8 mouse cellular contexts compared by ENCODE assay signal in the genomic region with DNA sequence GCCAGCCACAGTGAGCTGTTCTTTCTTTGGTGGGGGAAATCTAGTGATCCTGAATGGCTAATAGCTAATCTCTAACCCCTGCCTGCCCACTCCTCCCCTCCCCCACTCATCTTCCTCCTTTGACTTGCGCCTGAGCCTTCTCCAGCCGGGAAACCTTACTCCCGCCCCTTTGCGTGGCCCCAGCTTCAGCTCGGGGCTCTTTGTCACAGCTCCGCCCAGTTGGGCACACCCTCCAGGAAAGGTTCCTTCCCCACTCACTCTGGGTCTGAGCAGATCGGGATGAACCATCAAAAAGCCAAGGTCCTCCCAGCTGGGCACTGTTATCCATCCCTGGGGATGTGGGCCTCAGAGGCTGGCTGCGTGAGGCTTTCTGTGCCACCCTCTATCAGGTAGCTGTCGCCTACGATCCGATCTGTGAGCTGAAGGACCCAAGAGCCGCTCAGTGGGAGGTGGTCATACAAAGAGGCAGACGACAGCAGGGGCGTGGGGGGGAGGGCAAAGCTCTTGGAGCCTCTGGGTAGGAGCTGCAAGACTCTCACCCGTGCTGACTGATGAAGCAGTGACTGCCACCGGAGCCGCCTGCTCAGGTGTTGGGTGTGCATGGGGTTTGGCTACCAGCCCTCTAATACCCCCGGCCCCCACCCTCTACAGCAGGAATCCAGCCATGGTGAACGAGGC. TPM values are rescaled to one million over a fixed set of nuclear protein-coding genes. Genes with fewer than 3 reads are reported as not detected.
DNase-seq lines count a peak whose midpoint lies in the region; ATAC-seq lines count a peak whose summit lies in the region.

No protein-coding gene starts in this region.

- H3K36me3 ChIP-seq in forebrain, embryonic 12.5 days (replicated peaks) = peaks cover 36% of the 10 kb centered on the region
- H3K36me3 ChIP-seq in midbrain, embryonic 10.5 days = peaks cover 51% of the 10 kb centered on the region
- H3K36me3 ChIP-seq in stomach, embryonic 16.5 days (ENCODE audit: control insufficient read depth, insufficient read depth, low read length) = peaks cover 9% of the 10 kb centered on the region; the same call in 1 of the 2 replicates

- no peaks in the 10 kb centered on the region for H3K9me3 ChIP-seq in forebrain, embryonic 12.5 days
- H3K9me3 ChIP-seq in midbrain, embryonic 10.5 days (replicated peaks) = no peaks in the 10 kb centered on the region
- H3K9me3 ChIP-seq in stomach, embryonic 16.5 days (replicated peaks; ENCODE audit: control insufficient read depth, low read length) = no peaks in the 10 kb centered on the region

- no peaks in the 10 kb centered on the region for H3K27me3 ChIP-seq in forebrain, embryonic 12.5 days
- H3K27me3 ChIP-seq in midbrain, embryonic 10.5 days (ENCODE audit: low read depth, poor library complexity, severe bottlenecking) = no peaks in the 10 kb centered on the region
- H3K27me3 ChIP-seq in stomach, embryonic 16.5 days (ENCODE audit: control insufficient read depth, insufficient read depth, low read length) = no peaks in the 10 kb centered on the region

- peak overlapping the region; percentile 83 for H3K27ac ChIP-seq in forebrain, embryonic 12.5 days
- peak overlapping the region; percentile 92 for H3K27ac ChIP-seq in midbrain, embryonic 10.5 days (replicated peaks)
- peak overlapping the region; percentile 91 for H3K27ac ChIP-seq in stomach, embryonic 16.5 days (ENCODE audit: low read length)

- peak overlapping the region; percentile 64 for H3K4me2 ChIP-seq in forebrain, embryonic 12.5 days
- H3K4me2 ChIP-seq in stomach, embryonic 16.5 days (ENCODE audit: low read depth, low read length) = peak overlapping the region; percentile 92

- H3K9ac ChIP-seq in forebrain, embryonic 12.5 days = peak overlapping the region; percentile 66
- H3K9ac ChIP-seq in stomach, embryonic 16.5 days (ENCODE audit: low read length) = peak overlapping the region; percentile 71

- peak overlapping the region; percentile 45 for H3K4me3 ChIP-seq in forebrain, embryonic 12.5 days (replicated peaks)
- peak overlapping the region; percentile 87 for H3K4me3 ChIP-seq in midbrain, embryonic 10.5 days
- H3K4me3 ChIP-seq in stomach, embryonic 16.5 days (replicated peaks; ENCODE audit: low read length) = peak overlapping the region; percentile 57

- DNase-seq in cerebellum, adult 11 months = peak; percentile 64
- DNase-seq in c-Kit-positive CD71-negative TER-119-negative erythroid progenitor cells, embryonic 14.5 days (ENCODE audit: low read depth) = peak; percentile 45
- DNase-seq in heart, postnatal 36 days = peak; percentile 73
- peak; percentile 65 for DNase-seq in left cerebral cortex, postnatal 4 days
- peak; percentile 84 for DNase-seq in midbrain, embryonic 10.5 days (ENCODE audit: low spot score)

- intact Hi-C loops in heart, postnatal 36 days (cut with DNase I) = loop anchor here (2.0 to 5.0 kb wide), 2 partner anchors 40 to 101 kb away; no protein-coding TSS in a partner anchor
- intact Hi-C loops in left cerebral cortex, postnatal 4 days (cut with DNase I) = no loop called here

- H3K4me1 ChIP-seq in forebrain, embryonic 12.5 days = peaks cover 64% of the 10 kb centered on the region
- H3K4me1 ChIP-seq in midbrain, embryonic 10.5 days = peaks cover 75% of the 10 kb centered on the region
- H3K4me1 ChIP-seq in stomach, embryonic 16.5 days (ENCODE audit: control insufficient read depth, insufficient read depth, low read length) = peaks cover 45% of the 10 kb centered on the region

- under 1% methylated on average over 19 of the region's 19 CpGs for WGBS in forebrain, embryonic 12.5 days
- WGBS in midbrain, embryonic 10.5 days = under 1% methylated on average over 19 of the region's 19 CpGs
- under 1% methylated on average over 19 of the region's 19 CpGs for WGBS in stomach, embryonic 16.5 days

- no peak for ATAC-seq in cerebellum, adult (ENCODE audit: insufficient number of reproducible peaks, low FRiP score, low TSS enrichment)
- peak; percentile 34 for ATAC-seq in forebrain, embryonic 12.5 days (ENCODE audit: low FRiP score)
- peak; percentile 48; the same call in 1 of the 2 replicates for ATAC-seq in stomach, embryonic 16.5 days (ENCODE audit: insufficient read depth, low FRiP score)

RNA-seq across cellular contexts. Expression of a gene that starts 2.2 kb away (rescaled TPM):
- 28.7 and 32.2 TPM in 2 replicates for polyA plus RNA-seq in forebrain, embryonic 12.5 days (2016; fragmentation: Nextera tagmentation; extraction: Ambion mirVana)
- total RNA-seq in heart, postnatal 36 days (2021) = 10 to 100 TPM in 1 of 2 experiments, 1 to 10 TPM in 1; 9.2 to 13.1 TPM
- total RNA-seq in left cerebral cortex, postnatal 4 days (2021) = 10 to 100 TPM; 17.5 to 18.4 TPM
- polyA plus RNA-seq in midbrain, embryonic 10.5 days (2016; fragmentation: Nextera tagmentation; extraction: Ambion mirVana) = 25.4 and 33.3 TPM in 2 replicates
- 26.0 and 26.7 TPM in 2 replicates for polyA plus RNA-seq in stomach, embryonic 16.5 days (2015; fragmentation: Nextera tagmentation; extraction: Ambion mirVana)

RNA-seq across cellular contexts. Expression of a gene that starts 2.5 kb away (rescaled TPM):
- polyA plus RNA-seq in forebrain, embryonic 12.5 days (2016; fragmentation: Nextera tagmentation; extraction: Ambion mirVana) = 22.4 and 27.7 TPM in 2 replicates
- total RNA-seq in heart, postnatal 36 days (2021) = 1 to 10 TPM; 8.0 to 9.3 TPM
- total RNA-seq in left cerebral cortex, postnatal 4 days (2021) = 10 to 100 TPM; 86.1 to 86.6 TPM
- polyA plus RNA-seq in midbrain, embryonic 10.5 days (2016; fragmentation: Nextera tagmentation; extraction: Ambion mirVana) = 15.6 and 20.4 TPM in 2 replicates
- 5.7 and 6.1 TPM in 2 replicates for polyA plus RNA-seq in stomach, embryonic 16.5 days (2015; fragmentation: Nextera tagmentation; extraction: Ambion mirVana)

RNA-seq across cellular contexts. Expression of a gene that starts 40.5 kb away (rescaled TPM):
- 0.82 and 0.99 TPM in 2 replicates for polyA plus RNA-seq in forebrain, embryonic 12.5 days (2016; fragmentation: Nextera tagmentation; extraction: Ambion mirVana)
- 1,000 to 10,000 TPM; 1,742 to 1,804 TPM for total RNA-seq in heart, postnatal 36 days (2021)
- total RNA-seq in left cerebral cortex, postnatal 4 days (2021) = under 1 TPM; 0.42 to 0.62 TPM
- polyA plus RNA-seq in midbrain, embryonic 10.5 days (2016; fragmentation: Nextera tagmentation; extraction: Ambion mirVana) = 0.25 and 0.67 TPM in 2 replicates
- 0.18 TPM in 1 of 2 replicates, not detected in the other for polyA plus RNA-seq in stomach, embryonic 16.5 days (2015; fragmentation: Nextera tagmentation; extraction: Ambion mirVana)

RNA-seq across cellular contexts. Expression of a gene that starts 46.8 kb away (rescaled TPM):
- 8.4 and 9.2 TPM in 2 replicates for polyA plus RNA-seq in forebrain, embryonic 12.5 days (2016; fragmentation: Nextera tagmentation; extraction: Ambion mirVana)
- total RNA-seq in heart, postnatal 36 days (2021) = 10 to 100 TPM; 45.1 to 49.3 TPM
- total RNA-seq in left cerebral cortex, postnatal 4 days (2021) = 1 to 10 TPM; 4.2 to 4.6 TPM
- 16.4 and 17.4 TPM in 2 replicates for polyA plus RNA-seq in midbrain, embryonic 10.5 days (2016; fragmentation: Nextera tagmentation; extraction: Ambion mirVana)
- polyA plus RNA-seq in stomach, embryonic 16.5 days (2015; fragmentation: Nextera tagmentation; extraction: Ambion mirVana) = 16.5 and 16.9 TPM in 2 replicates

RNA-seq across cellular contexts. Expression of a gene that starts 55.5 kb away (rescaled TPM):
- polyA plus RNA-seq in forebrain, embryonic 12.5 days (2016; fragmentation: Nextera tagmentation; extraction: Ambion mirVana) = not detected in 2 replicates
- 100 to 1,000 TPM in 1 of 2 experiments, 10 to 100 TPM in 1; 93.0 to 227 TPM for total RNA-seq in heart, postnatal 36 days (2021)
- not detected for total RNA-seq in left cerebral cortex, postnatal 4 days (2021)
- not detected in 2 replicates for polyA plus RNA-seq in midbrain, embryonic 10.5 days (2016; fragmentation: Nextera tagmentation; extraction: Ambion mirVana)
- polyA plus RNA-seq in stomach, embryonic 16.5 days (2015; fragmentation: Nextera tagmentation; extraction: Ambion mirVana) = not detected in 2 replicates
